Mouse (Mus musculus): ENCODE measurements around the gene Vipr1. TPM values are rescaled to one million over a fixed set of nuclear protein-coding genes. Genes with fewer than 3 reads are reported as not detected.

Gene Vipr1
- polyA plus RNA-seq, 1 experiment = 171 TPM

DNA sequence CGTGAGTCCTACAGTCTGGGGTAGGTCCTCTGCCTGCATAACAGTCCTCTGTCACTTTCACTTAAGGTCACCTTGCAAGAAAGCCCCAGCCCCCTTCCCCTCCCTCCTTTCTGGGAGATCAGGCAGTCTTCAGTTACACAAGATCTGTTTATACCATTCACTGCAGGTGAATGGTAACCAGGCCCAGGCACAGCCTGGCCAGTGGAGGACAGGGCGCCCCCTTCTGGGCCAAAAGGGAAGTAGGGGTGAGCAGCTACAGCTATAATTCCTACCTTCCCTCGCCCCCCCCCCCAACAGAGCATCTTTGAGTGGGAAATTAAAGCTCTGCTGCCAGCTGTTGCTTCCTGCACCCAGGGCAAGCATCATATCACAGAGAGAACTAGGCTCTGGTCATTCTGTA, 26.0 kb upstream of the Vipr1 start:
- WGBS = 74% methylated on average over 3 of the region's 3 CpGs
- no peak overlapping the region for H3K4me3 ChIP-seq (ENCODE audit: low read depth, low read length)
- TF ChIP-seq POLR2A (IDR thresholded peaks at IDR 0.05; ENCODE audit: low read depth, low read length) = no peak
- peak; percentile 60 for TF ChIP-seq CTCF (IDR thresholded peaks at IDR 0.05; ENCODE audit: extremely low read depth, insufficient read length, insufficient replicate concordance, low read depth, low read length)

DNA sequence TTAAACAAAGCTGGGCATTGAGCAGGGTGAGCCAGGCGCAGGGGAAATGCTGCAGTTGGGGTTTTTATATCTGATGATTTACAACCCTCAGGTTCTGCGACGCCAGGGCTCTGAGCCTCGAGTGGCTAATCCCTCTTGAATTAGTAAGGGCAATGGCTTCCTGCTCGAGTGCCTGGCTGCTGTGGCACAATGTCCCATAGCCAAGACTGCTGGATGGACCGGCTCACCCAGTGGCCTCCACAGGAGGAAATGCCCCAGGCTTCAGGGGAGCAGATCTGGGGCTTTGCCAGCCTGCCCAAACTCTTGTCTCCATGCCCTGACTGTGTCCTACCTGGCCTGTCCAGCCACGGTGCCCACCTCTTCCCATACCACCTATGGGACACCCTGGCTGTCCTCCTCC, 23.1 kb upstream of the Vipr1 start:
- H3K36me3 ChIP-seq (ENCODE audit: control insufficient read depth, insufficient read depth, low read length) = no peaks in the 10 kb centered on the region
- no peaks in the 10 kb centered on the region for H3K27me3 ChIP-seq (ENCODE audit: control insufficient read depth, insufficient read depth, low read length)
- no peak overlapping the region for H3K4me3 ChIP-seq (ENCODE audit: low read depth, low read length)
- 30% methylated on average over 7 of the region's 7 CpGs for WGBS
- peaks cover 5% of the 10 kb centered on the region for H3K4me1 ChIP-seq (ENCODE audit: control insufficient read depth, insufficient read depth, insufficient read length, low read length)
- no peak overlapping the region for H3K27ac ChIP-seq (ENCODE audit: insufficient read depth, low read depth, low read length)
- TF ChIP-seq POLR2A (IDR thresholded peaks at IDR 0.05; ENCODE audit: low read depth, low read length) (no peak), CTCF (IDR thresholded peaks at IDR 0.05; ENCODE audit: extremely low read depth, insufficient read length, insufficient replicate concordance, low read depth, low read length) (no peak)

More for the DNA sequence above, 26.0 kb upstream of the Vipr1 start:
- H3K36me3 ChIP-seq (ENCODE audit: control insufficient read depth, insufficient read depth, low read length) = no peaks in the 10 kb centered on the region
- H3K4me1 ChIP-seq (ENCODE audit: control insufficient read depth, insufficient read depth, insufficient read length, low read length) = no peaks in the 10 kb centered on the region
- H3K27ac ChIP-seq (ENCODE audit: insufficient read depth, low read depth, low read length) = no peak overlapping the region
- H3K27me3 ChIP-seq (ENCODE audit: control insufficient read depth, insufficient read depth, low read length) = no peaks in the 10 kb centered on the region

DNA sequence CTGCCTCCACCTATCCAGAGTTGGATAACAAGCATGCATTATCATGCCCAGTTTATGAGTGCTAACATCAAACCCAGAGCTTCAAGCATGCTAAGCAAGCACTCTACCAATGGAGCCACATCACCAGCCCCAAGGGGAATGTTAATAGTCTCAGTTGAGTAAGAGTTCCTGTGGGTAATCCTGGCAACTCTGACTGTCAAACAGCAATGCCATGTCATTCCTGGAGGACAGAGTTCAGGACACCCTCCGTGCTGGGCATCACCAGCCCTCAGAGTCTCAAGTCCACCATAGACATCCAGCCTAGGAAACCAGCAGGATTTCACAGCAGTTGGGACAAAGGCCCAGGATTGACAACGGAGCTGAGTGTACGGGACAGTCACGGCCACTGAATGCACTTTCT, 19.3 kb upstream of the Vipr1 start:
- Histone ChIP-seq H3K4me1 (ENCODE audit: control insufficient read depth, insufficient read depth, insufficient read length, low read length) (peaks cover 5% of the 10 kb centered on the region), H3K4me3 (ENCODE audit: low read depth, low read length) (no peak overlapping the region), H3K27me3 (ENCODE audit: control insufficient read depth, insufficient read depth, low read length) (no peaks in the 10 kb centered on the region), H3K27ac (ENCODE audit: insufficient read depth, low read depth, low read length) (no peak overlapping the region), H3K36me3 (ENCODE audit: control insufficient read depth, insufficient read depth, low read length) (no peaks in the 10 kb centered on the region)
- 74% methylated on average over 4 of the region's 4 CpGs for WGBS
- TF ChIP-seq CTCF (IDR thresholded peaks at IDR 0.05; ENCODE audit: extremely low read depth, insufficient read length, insufficient replicate concordance, low read depth, low read length) (no peak), POLR2A (IDR thresholded peaks at IDR 0.05; ENCODE audit: low read depth, low read length) (no peak)

DNA sequence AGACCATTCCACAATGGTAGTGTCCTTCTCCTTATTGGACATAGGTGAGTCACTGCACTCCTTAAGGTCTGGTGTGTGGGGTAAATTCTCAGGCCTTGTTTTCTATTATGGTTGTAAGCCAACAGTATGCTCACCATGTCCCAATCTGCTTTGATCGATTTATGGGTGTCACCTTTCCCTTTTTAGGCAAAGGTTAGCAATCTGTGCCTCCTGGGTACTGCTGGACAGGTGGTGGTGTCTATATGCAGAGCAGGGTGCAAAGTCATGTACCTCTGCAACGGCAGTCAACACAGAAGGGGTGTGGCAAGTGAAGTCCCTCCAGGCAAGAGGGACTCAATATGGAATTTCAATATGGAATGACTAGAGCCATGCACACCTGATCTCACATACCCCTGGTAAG, 17.6 kb upstream of the Vipr1 start:
- TF ChIP-seq CTCF (IDR thresholded peaks at IDR 0.05; ENCODE audit: extremely low read depth, insufficient read length, insufficient replicate concordance, low read depth, low read length) (no peak), POLR2A (IDR thresholded peaks at IDR 0.05; ENCODE audit: low read depth, low read length) (no peak)
- H3K36me3 ChIP-seq (ENCODE audit: control insufficient read depth, insufficient read depth, low read length) = no peaks in the 10 kb centered on the region
- H3K27ac ChIP-seq (ENCODE audit: insufficient read depth, low read depth, low read length) = no peak overlapping the region
- peaks cover 5% of the 10 kb centered on the region for H3K4me1 ChIP-seq (ENCODE audit: control insufficient read depth, insufficient read depth, insufficient read length, low read length)
- H3K27me3 ChIP-seq (ENCODE audit: control insufficient read depth, insufficient read depth, low read length) = no peaks in the 10 kb centered on the region
- 48% methylated on average over 2 of the region's 2 CpGs for WGBS
- no peak overlapping the region for H3K4me3 ChIP-seq (ENCODE audit: low read depth, low read length)

DNA sequence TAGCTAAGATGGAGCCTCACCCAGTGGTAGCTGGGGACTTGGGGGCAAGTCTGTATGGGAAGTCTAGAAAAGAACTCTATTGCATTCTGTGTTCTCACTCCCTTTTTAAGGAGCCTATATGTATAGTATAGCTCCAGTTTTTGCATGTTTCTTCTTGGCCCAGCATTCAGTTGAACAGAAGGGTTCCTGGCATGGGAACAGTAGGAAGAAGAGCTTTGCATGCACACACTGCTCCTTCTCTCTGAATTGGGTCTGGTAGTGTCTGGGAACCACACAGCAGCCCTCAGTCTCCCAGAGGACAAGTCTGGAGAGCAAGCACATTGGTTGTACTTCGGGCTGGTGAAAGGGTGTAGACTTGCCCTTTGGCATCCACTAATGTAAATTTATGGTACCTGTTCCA, 11.9 kb upstream of the Vipr1 start:
- Histone ChIP-seq H3K4me1 (ENCODE audit: control insufficient read depth, insufficient read depth, insufficient read length, low read length) (peaks cover 45% of the 10 kb centered on the region), H3K36me3 (ENCODE audit: control insufficient read depth, insufficient read depth, low read length) (no peaks in the 10 kb centered on the region), H3K27me3 (ENCODE audit: control insufficient read depth, insufficient read depth, low read length) (no peaks in the 10 kb centered on the region), H3K27ac (ENCODE audit: insufficient read depth, low read depth, low read length) (peak overlapping the region; percentile 17; the same call in 1 of the 2 replicates), H3K4me3 (ENCODE audit: low read depth, low read length) (no peak overlapping the region)
- WGBS = 21% methylated on average over 1 of the region's 1 CpGs
- no peak for TF ChIP-seq CTCF (IDR thresholded peaks at IDR 0.05; ENCODE audit: extremely low read depth, insufficient read length, insufficient replicate concordance, low read depth, low read length)
- TF ChIP-seq POLR2A (IDR thresholded peaks at IDR 0.05; ENCODE audit: low read depth, low read length) = no peak

DNA sequence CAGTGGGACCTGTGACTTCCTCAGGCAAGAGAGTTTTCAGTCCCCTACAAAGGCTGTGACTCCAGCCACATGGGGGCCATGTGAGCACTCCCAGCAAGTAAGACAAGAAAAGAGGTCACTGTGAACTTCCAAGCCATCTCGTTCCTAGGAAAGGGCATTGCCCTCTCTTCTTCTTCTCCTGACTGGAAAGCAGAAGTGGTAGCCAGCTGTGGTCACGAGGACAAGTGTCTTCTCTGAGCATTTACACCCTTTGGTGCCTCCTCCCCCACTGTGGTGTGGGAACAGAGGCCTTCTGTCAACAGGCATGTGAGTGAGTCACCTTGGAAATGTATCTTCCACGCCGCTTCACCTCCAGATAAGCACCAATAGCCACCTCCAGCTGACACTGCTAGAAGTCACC, 10.6 kb upstream of the Vipr1 start:
- H3K27ac ChIP-seq (ENCODE audit: insufficient read depth, low read depth, low read length) = peak overlapping the region; percentile 4; the same call in 1 of the 2 replicates
- WGBS = 28% methylated on average over 4 of the region's 4 CpGs
- H3K4me1 ChIP-seq (ENCODE audit: control insufficient read depth, insufficient read depth, insufficient read length, low read length) = peaks cover 47% of the 10 kb centered on the region
- no peaks in the 10 kb centered on the region for H3K27me3 ChIP-seq (ENCODE audit: control insufficient read depth, insufficient read depth, low read length)
- H3K36me3 ChIP-seq (ENCODE audit: control insufficient read depth, insufficient read depth, low read length) = no peaks in the 10 kb centered on the region
- TF ChIP-seq CTCF (IDR thresholded peaks at IDR 0.05; ENCODE audit: extremely low read depth, insufficient read length, insufficient replicate concordance, low read depth, low read length) = no peak
- no peak for TF ChIP-seq POLR2A (IDR thresholded peaks at IDR 0.05; ENCODE audit: low read depth, low read length)
- H3K4me3 ChIP-seq (ENCODE audit: low read depth, low read length) = no peak overlapping the region

DNA sequence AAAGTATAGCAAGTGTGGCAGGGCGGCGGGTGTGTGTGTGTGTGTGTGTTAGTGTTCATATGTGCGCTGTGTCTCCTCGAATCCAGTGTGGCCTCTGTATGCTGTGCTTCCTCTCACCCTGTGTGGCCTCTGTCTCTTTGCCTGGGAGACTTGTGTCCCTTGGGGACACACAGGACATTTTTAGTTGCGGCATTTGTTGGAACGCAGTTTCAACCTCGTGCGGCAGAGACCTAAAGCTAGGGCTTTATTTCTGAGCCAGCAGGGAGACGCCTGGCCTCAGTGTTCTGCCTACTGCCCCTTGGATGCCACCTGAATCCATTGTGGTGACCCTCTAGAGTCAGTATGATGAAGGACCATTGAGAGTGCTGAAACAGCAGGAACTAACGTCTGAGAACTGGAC, 9.6 kb upstream of the Vipr1 start:
- TF ChIP-seq CTCF (IDR thresholded peaks at IDR 0.05; ENCODE audit: extremely low read depth, insufficient read length, insufficient replicate concordance, low read depth, low read length) = no peak
- no peak for TF ChIP-seq POLR2A (IDR thresholded peaks at IDR 0.05; ENCODE audit: low read depth, low read length)
- 85% methylated on average over 10 of the region's 10 CpGs for WGBS
- H3K4me1 ChIP-seq (ENCODE audit: control insufficient read depth, insufficient read depth, insufficient read length, low read length) = peaks cover 47% of the 10 kb centered on the region
- no peaks in the 10 kb centered on the region for H3K27me3 ChIP-seq (ENCODE audit: control insufficient read depth, insufficient read depth, low read length)
- peak overlapping the region; percentile 58; the same call in 1 of the 2 replicates for H3K27ac ChIP-seq (ENCODE audit: insufficient read depth, low read depth, low read length)
- no peak overlapping the region for H3K4me3 ChIP-seq (ENCODE audit: low read depth, low read length)
- H3K36me3 ChIP-seq (ENCODE audit: control insufficient read depth, insufficient read depth, low read length) = no peaks in the 10 kb centered on the region
